Mouse (Mus musculus) liver, embryonic 16.5 days (tissue): ENCODE results near the gene Lrrc38. TPM values are rescaled to one million over a fixed set of nuclear protein-coding genes. Genes with fewer than 3 reads are reported as not detected.

Experiments used
- ATAC-seq: fragments of 200-750 bp; cut with Nextera tagmentation; 2 replicates; pipeline ENCODE4 v1.8.0; 2017; ENCODE audit warnings: low read depth, mild to moderate bottlenecking, moderate number of reproducible peaks, moderate library complexity
- H3K27ac ChIP-seq: fragments of 300-500 bp; sonication (generic); 2 replicates; pipeline ENCODE4 v1.5.1; 2014; ENCODE audit warnings: mild to moderate bottlenecking, low read length
- H3K27me3 ChIP-seq: fragments of 300-500 bp; sonication (generic); 2 replicates; pipeline ENCODE4 v1.6.1; 2014; ENCODE audit warnings: low read depth, low read length, mixed read lengths; ENCODE audit not compliant: control insufficient read depth, insufficient read depth
- H3K36me3 ChIP-seq: fragments of 300-500 bp; sonication (generic); 2 replicates; pipeline ENCODE4 v1.6.1; 2014; ENCODE audit warnings: mild to moderate bottlenecking; ENCODE audit not compliant: control insufficient read depth, insufficient read depth
- H3K4me1 ChIP-seq: fragments of 300-500 bp; sonication (generic); 2 replicates; pipeline ENCODE4 v1.6.1; 2014; ENCODE audit warnings: low read depth, low read length, mixed read lengths; ENCODE audit not compliant: control insufficient read depth
- H3K4me2 ChIP-seq: fragments of 300-500 bp; sonication (generic); 2 replicates; pipeline ENCODE4 v1.6.1; 2014; ENCODE audit warnings: low read depth, low read length, mixed read lengths
- H3K4me3 ChIP-seq: fragments of 300-500 bp; sonication (generic); 2 replicates; pipeline ENCODE4 v1.5.1; 2014; ENCODE audit warnings: low read depth, mild to moderate bottlenecking, low read length
- H3K9ac ChIP-seq: fragments of 300-500 bp; sonication (generic); 2 replicates; pipeline ENCODE4 v1.6.1; 2014; ENCODE audit warnings: low read depth, low read length
- H3K9me3 ChIP-seq: fragments of 300-500 bp; sonication (generic); replicated peaks from 2 replicates; pipeline ENCODE4 v1.6.1; 2016; ENCODE audit warnings: low read length; ENCODE audit not compliant: control insufficient read depth
- WGBS: fragments of 180-500 bp; shearing (Covaris S2); extraction: QIAGEN DNeasy Blood & Tissue Kit; methylation state at CpG from one replicate; pipeline ENCODE4 v1.1.7; 2014; ENCODE audit not compliant: insufficient replicate concordance; 5-methylcytosine and 5-hydroxymethylcytosine counted together
- polyA plus RNA-seq: library from polyadenylated mRNA; unstranded; fragments of >200 nt; fragmentation: Nextera tagmentation; extraction: Ambion mirVana; gene quantifications from 2 replicates; pipeline ENCODE4 v1.2.1, GENCODE M21; 2015

Lrrc38 gene
- not detected in 2 replicates for polyA plus RNA-seq

DNA sequence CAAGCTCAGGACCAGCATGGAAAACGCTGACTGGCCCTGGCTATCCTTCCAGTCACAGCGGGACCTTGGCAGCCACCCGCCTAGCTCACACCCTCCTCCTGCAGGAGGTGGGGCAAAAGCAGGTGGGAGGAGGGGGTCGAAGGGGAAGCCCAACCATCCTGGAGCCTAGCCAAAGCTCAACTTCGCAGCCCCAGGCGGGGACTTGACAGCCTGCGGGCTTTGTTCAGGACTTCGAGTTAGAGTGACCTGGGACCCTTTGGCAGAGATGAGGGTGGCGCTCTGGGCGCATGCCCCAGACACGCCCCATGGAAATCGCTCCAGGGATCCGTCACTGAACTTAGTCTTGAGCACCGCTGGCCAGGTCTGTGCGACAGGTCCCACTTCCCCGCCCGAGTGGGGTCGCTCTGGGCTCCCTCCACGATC is at the start of gene Lrrc38:
TSS of gene Lrrc38 (plus strand) at position 274 of the 423 bp plus-strand sequence.
- 3% methylated on average over 19 of the region's 19 CpGs for WGBS
- H3K4me2 ChIP-seq: no peak within 1 kb of the TSS
- no peak within 1 kb of the TSS for H3K9ac ChIP-seq
- no peaks in the 10 kb centered on the region for H3K4me1 ChIP-seq
- H3K27ac ChIP-seq: no peak within 1 kb of the TSS
- no peaks in the 10 kb centered on the region for H3K36me3 ChIP-seq
- no peak for ATAC-seq
- H3K4me3 ChIP-seq: no peak within 1 kb of the TSS
- no peaks in the 10 kb centered on the region for H3K9me3 ChIP-seq
- H3K27me3 ChIP-seq: peaks cover 30% of the 10 kb centered on the region

DNA sequence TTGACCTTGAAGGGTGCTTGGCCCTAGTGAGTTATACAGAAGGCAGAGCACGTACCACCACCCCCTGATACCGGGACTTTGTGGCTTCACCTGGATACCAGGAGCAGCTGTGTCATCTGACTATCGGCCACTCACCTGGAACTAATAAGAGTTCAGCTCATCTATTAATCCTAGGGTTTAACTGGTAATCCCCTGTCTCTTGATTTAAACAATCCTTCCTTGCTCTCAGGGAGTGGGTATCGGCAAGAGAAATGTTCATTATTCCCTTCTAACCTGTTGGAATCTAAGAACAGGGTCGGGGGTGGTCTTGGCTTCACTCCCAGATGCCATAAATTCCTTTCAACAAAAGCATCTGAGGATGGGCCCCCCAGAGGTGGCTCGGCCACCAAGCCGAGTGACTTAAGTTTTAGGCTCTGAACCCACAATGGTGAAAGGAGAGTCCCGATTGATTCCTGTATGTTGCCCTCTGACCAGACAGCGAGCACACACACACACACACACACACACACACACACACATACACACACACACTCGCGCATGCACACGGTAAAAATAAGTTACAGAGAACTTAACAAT is 49.4 kb upstream of the Lrrc38 start:
- Histone ChIP-seq H3K36me3 (no peaks in the 10 kb centered on the region), H3K27me3 (peaks cover 31% of the 10 kb centered on the region), H3K9ac (no peak overlapping the region), H3K4me1 (no peaks in the 10 kb centered on the region), H3K27ac (no peak overlapping the region), H3K9me3 (no peaks in the 10 kb centered on the region), H3K4me2 (no peak overlapping the region), H3K4me3 (no peak overlapping the region)
- 15% methylated on average over 12 of the region's 12 CpGs for WGBS
- ATAC-seq: no peak

DNA sequence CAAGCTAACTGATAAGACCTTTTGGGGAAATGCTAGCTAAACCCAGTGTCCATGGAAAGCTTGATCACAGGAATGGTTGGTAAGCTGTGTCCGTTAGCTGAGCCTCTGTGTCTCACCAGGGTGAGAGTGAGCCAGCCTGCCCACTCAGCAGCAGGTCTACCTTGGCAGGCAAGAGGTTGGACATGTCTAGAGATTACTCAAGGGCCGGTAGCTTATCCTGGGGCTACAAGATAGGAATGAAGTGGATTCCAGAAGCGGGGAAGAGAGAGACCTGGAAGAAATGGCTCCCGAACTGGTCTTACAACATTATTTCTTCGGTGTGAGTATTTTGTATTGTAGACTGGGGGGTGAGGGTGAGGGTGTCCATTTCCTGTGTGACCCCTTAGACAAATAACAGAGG is 48.5 kb upstream of the Lrrc38 start:
- no peaks in the 10 kb centered on the region for H3K9me3 ChIP-seq
- ATAC-seq: no peak
- H3K27me3 ChIP-seq: peaks cover 31% of the 10 kb centered on the region
- H3K27ac ChIP-seq: no peak overlapping the region
- 35% methylated on average over 5 of the region's 5 CpGs for WGBS
- no peaks in the 10 kb centered on the region for H3K36me3 ChIP-seq
- no peak overlapping the region for H3K9ac ChIP-seq
- no peaks in the 10 kb centered on the region for H3K4me1 ChIP-seq
- H3K4me2 ChIP-seq: no peak overlapping the region
- H3K4me3 ChIP-seq: no peak overlapping the region

DNA sequence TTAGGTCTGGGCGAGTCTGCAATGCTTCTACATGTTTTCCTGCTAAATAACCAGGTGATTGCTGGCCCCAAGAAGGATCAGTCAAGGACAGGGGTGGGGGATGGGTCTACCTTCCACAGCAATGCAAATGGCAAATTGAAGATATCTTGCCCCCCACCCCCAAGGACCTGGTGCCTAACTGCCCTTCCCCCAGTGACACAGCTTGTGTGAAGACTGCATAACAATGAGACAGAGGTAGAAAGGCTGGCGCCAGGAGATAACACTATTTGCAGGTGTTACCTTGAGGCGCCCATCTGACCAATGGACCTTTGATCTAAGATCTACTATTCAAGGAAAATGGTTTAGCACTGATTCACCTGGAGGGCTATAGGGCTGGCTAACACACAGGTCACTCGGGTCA is 47.7 kb upstream of the Lrrc38 start:
- Histone ChIP-seq H3K4me3 (no peak overlapping the region), H3K36me3 (no peaks in the 10 kb centered on the region), H3K4me1 (no peaks in the 10 kb centered on the region), H3K9me3 (no peaks in the 10 kb centered on the region), H3K27me3 (peaks cover 31% of the 10 kb centered on the region), H3K9ac (no peak overlapping the region), H3K27ac (no peak overlapping the region), H3K4me2 (no peak overlapping the region)
- WGBS: 17% methylated on average over 4 of the region's 4 CpGs
- ATAC-seq: no peak

DNA sequence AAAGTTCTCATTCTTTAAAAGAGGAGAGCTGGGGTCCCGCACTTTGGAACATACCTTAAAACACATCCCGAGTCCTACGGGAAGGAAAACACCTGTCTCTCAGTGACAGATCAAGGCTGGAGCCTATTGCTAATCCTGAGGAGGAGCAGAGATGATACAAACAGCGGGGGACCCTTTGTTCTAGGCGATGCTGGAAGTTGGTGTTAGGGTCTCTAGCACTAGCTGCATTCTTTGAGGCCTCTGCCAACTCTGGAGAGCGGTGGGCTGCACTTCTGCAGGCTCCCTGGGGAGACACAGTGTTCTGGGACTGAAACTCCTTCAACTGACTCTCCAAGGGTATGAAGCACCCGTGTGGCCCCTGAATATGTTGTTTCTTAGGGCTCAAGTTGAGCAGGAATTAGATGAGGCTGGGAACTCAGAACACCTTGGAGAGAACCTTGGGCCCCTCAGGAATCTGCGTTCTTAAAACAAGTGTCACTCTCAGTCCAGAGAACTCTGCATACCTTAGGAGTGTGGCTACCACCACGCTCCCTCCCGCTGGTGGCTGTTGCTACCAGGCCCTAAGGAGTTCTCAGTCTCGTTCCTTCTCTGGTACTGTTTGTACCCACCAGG is 47.2 kb upstream of the Lrrc38 start:
- H3K27me3 ChIP-seq: peaks cover 31% of the 10 kb centered on the region
- H3K9me3 ChIP-seq: no peaks in the 10 kb centered on the region
- no peaks in the 10 kb centered on the region for H3K36me3 ChIP-seq
- 27% methylated on average over 11 of the region's 11 CpGs for WGBS
- no peaks in the 10 kb centered on the region for H3K4me1 ChIP-seq
- no peak overlapping the region for H3K27ac ChIP-seq
- no peak overlapping the region for H3K4me3 ChIP-seq
- H3K9ac ChIP-seq: no peak overlapping the region
- ATAC-seq: no peak
- H3K4me2 ChIP-seq: no peak overlapping the region

DNA sequence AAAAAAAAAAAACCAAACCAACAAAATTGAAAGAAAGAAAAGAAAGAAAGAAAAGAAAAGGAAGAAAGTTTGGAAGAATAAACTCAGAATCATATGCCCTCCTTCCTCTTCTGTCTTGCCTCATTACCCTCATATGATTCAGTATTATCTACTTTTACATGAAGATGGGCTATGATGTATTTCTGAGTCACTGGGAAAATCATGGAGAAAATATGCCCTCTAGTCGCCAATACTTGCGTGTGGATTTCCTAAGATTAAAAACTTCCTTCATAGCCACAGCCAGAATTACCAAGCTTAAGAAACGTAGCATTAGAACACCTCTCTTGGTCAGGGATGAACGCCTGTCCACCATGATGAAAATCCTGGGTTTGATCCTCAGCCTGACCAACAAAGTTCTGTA is 44.5 kb upstream of the Lrrc38 start:
- Histone ChIP-seq H3K4me3 (no peak overlapping the region), H3K27ac (no peak overlapping the region), H3K4me1 (no peaks in the 10 kb centered on the region), H3K9me3 (no peaks in the 10 kb centered on the region), H3K27me3 (peaks cover 10% of the 10 kb centered on the region), H3K36me3 (no peaks in the 10 kb centered on the region), H3K4me2 (no peak overlapping the region), H3K9ac (no peak overlapping the region)
- WGBS: 59% methylated on average over 4 of the region's 4 CpGs
- no peak for ATAC-seq

DNA sequence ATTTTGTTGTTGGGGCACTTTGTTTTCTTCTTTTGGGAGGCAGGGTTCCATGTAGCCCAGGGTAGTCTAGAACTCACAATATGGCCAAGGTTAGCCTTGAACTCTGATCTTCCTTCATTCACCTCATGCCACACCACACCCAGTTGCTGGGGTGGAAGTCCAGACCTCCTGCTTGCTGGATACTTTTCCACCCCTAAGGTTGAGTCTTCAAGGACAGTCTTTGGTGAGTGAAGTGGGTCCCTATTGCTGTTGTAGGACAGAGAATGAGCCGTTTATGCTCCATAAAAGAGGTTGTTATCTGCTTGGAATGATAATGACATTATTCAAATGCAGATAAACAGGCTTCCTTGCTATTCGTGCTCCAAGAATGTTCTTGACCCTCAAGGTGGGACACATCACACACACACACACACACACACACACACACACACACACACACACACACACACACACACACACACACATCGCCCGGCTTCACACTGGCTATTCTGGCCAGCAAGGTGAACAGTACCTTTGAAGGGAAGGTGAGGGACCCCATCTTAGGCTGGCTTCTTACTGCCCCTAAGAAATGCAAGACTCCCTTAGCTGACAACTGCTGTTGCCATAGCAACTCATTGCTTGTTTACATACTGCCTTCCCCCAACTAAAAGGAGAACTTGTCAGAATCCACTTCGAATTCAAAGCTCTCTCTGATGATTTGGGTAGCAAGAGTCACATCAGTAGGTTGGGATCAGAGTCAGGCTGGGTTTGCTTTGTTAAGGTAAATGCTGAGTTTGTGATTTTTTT is 43.4 kb upstream of the Lrrc38 start:
- Histone ChIP-seq H3K9ac (no peak overlapping the region), H3K4me3 (no peak overlapping the region), H3K27ac (no peak overlapping the region), H3K4me2 (no peak overlapping the region), H3K9me3 (no peaks in the 10 kb centered on the region), H3K4me1 (no peaks in the 10 kb centered on the region), H3K27me3 (no peaks in the 10 kb centered on the region; the same call in 1 of the 2 replicates), H3K36me3 (no peaks in the 10 kb centered on the region)
- ATAC-seq: no peak
- WGBS: 41% methylated on average over 5 of the region's 5 CpGs

DNA sequence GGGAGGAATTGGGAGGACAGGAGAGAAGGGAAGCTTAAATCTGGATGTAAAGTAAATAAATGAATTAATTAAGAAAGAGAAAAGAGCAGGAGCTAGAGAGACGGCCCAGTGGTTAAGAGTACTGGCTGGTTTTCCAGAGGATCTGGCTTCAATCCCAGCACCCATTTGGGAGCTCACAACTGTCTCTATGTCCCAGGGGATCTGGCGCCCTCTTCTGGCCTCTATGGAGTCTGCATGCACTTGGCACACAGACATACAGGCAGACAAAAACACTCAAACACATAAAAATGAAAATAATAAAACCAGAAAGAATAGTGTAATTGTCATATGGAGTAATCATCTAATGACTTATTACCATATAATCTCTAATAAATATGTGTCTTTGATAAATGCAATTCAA is 38.2 kb upstream of the Lrrc38 start:
- Histone ChIP-seq H3K27ac (no peak overlapping the region), H3K27me3 (no peaks in the 10 kb centered on the region), H3K36me3 (no peaks in the 10 kb centered on the region), H3K4me2 (no peak overlapping the region), H3K9me3 (no peaks in the 10 kb centered on the region), H3K4me1 (no peaks in the 10 kb centered on the region), H3K9ac (no peak overlapping the region), H3K4me3 (no peak overlapping the region)
- ATAC-seq: no peak
- WGBS: 35% methylated on average over 2 of the region's 2 CpGs

DNA sequence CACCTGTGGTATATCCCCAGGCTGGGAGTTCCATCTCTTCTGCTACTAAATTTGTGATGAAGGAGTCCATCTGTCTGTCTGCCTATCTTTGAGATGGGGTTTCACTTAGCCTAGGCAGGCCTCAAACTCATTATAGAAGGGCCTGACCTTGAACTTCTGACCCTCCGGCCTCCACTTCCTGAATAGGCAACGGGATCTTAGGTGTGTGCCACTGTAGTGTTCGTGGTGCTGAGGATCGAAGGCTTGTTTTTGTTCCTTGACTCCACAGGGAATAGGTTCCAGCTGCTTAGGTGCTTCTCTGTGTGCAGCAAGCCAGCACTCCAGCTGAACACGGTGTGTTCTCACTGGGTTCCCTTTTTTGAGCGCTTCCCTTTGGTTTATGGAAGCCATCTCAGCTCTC is 36.3 kb upstream of the Lrrc38 start:
- H3K4me2 ChIP-seq: no peak overlapping the region

More for the DNA sequence above, 36.3 kb upstream of the Lrrc38 start:
- 56% methylated on average over 6 of the region's 6 CpGs for WGBS
- Histone ChIP-seq H3K36me3 (no peaks in the 10 kb centered on the region), H3K9ac (no peak overlapping the region), H3K9me3 (no peaks in the 10 kb centered on the region), H3K4me3 (no peak overlapping the region), H3K27ac (no peak overlapping the region), H3K27me3 (no peaks in the 10 kb centered on the region), H3K4me1 (no peaks in the 10 kb centered on the region)
- no peak for ATAC-seq
